Mouse (Mus musculus) MEL (cell line): ENCODE measurements around the gene Bex3.

ENCODE experiments used
- CHD1 ChIP-seq: IDR thresholded peaks from 2 replicates; pipeline ENCODE4 v1.6.1; 2012; ENCODE audit warnings: low read depth, mild to moderate bottlenecking, inconsistent platforms, low read length, improper control_type of control experiment
- CHD2 ChIP-seq: IDR thresholded peaks from 2 replicates; pipeline ENCODE4 v1.6.1; 2011; ENCODE audit warnings: low read length, improper control_type of control experiment
- CTCF ChIP-seq, 3 experiments: IDR thresholded peaks in 2 of 3; conservative IDR thresholded peaks in 1 of 3; 2 replicates each; pipeline ENCODE4 v1.5.1; 2011 to 2012; ENCODE audit warnings: low read length in 3 of 3, low read depth in 2 of 3, mild to moderate bottlenecking in 2 of 3, improper control_type of control experiment in 1 of 3, inconsistent platforms in 1 of 3, mixed read lengths in 1 of 3, moderate library complexity in 1 of 3; ENCODE audit not compliant: control insufficient read depth in 1 of 3, insufficient read depth in 1 of 3, poor library complexity in 1 of 3, severe bottlenecking in 1 of 3
- ELF1 ChIP-seq: IDR thresholded peaks from 2 replicates; pipeline ENCODE4 v1.6.1; 2014; ENCODE audit warnings: low read depth, mild to moderate bottlenecking, inconsistent platforms, low read length, improper control_type of control experiment, moderate library complexity
- GATA1 ChIP-seq: IDR thresholded peaks from 2 replicates; pipeline ENCODE4 v1.6.1; 2011; ENCODE audit warnings: low read depth, low read length, improper control_type of control experiment
- JUND ChIP-seq: IDR thresholded peaks from 2 replicates; pipeline ENCODE4 v1.6.1; 2011; ENCODE audit warnings: low read depth, mild to moderate bottlenecking, improper control_type of control experiment, low read length
- MAX ChIP-seq: IDR thresholded peaks from 2 replicates; pipeline ENCODE4 v1.6.1; 2011; ENCODE audit warnings: low read length, improper control_type of control experiment
- MXI1 ChIP-seq: IDR thresholded peaks from 2 replicates; pipeline ENCODE4 v1.6.1; 2011; ENCODE audit warnings: mild to moderate bottlenecking, low read depth, low read length, improper control_type of control experiment
- POLR2A ChIP-seq, 2 experiments: IDR thresholded peaks; 2 replicates each; pipeline ENCODE4 v1.6.1; 2011 to 2012; ENCODE audit warnings: low read length in 2 of 2, mild to moderate bottlenecking in 2 of 2, control low read depth in 1 of 2, improper control_type of control experiment in 1 of 2, low read depth in 1 of 2, moderate library complexity in 1 of 2; ENCODE audit not compliant: control insufficient read depth in 1 of 2, insufficient read depth in 1 of 2, poor library complexity in 1 of 2

GRCm38 (mm10) chrX:136290817-136291281 lies 20.8 kb downstream of the Bex3 start:
- no peak for TF ChIP-seq GATA1
- TF ChIP-seq CTCF (IDR thresholded peaks at IDR 0.05 in 2 of 3, conservative IDR thresholded peaks at IDR 0.05 in 1 of 3; ENCODE audit: control insufficient read depth in 1 of 3, insufficient read depth in 1 of 3, low read depth in 2 of 3, low read length in 3 of 3, poor library complexity in 1 of 3, severe bottlenecking in 1 of 3) = no peak
- no peak for TF ChIP-seq POLR2A (IDR thresholded peaks at IDR 0.05; ENCODE audit: control insufficient read depth in 1 of 2, insufficient read depth in 1 of 2, low read depth in 1 of 2, low read length in 2 of 2, poor library complexity in 1 of 2)
- TF ChIP-seq MXI1 = no peak
- no peak for TF ChIP-seq CHD2
- no peak for TF ChIP-seq MAX
- TF ChIP-seq ELF1 = no peak
- TF ChIP-seq CHD1 = no peak
- no peak for TF ChIP-seq JUND
